Mouse (Mus musculus) heart, adult 2 months (tissue): ENCODE data around the gene Prr14. TPM values are rescaled to one million over a fixed set of nuclear protein-coding genes. Genes with fewer than 3 reads are reported as not detected.

ENCODE experiments used
- DNase-seq, 2 experiments: peaks; one replicate each; pipeline ENCODE4 v3.0.0; 2021
- H3K27ac ChIP-seq: fragments of 200-600 bp; 2 replicates; pipeline ENCODE4 v1.8.1; 2022
- H3K27me3 ChIP-seq: fragments of 200-500 bp; 2 replicates; pipeline ENCODE4 v1.6.1; 2012; ENCODE audit warnings: mild to moderate bottlenecking, low read length, inconsistent platforms, mixed read lengths; ENCODE audit not compliant: control insufficient read depth, insufficient read depth
- H3K36me3 ChIP-seq: fragments of 200-500 bp; 2 replicates; pipeline ENCODE4 v1.6.1; 2012; ENCODE audit warnings: low read length, inconsistent platforms; ENCODE audit not compliant: control insufficient read depth, insufficient read depth
- H3K4me1 ChIP-seq: fragments of 200-500 bp; 2 replicates; pipeline ENCODE4 v1.6.1; 2011; ENCODE audit warnings: low read length; ENCODE audit not compliant: control insufficient read depth, insufficient read depth
- H3K4me3 ChIP-seq: fragments of 200-600 bp; 2 replicates; pipeline ENCODE4 v1.8.1; 2022
- H3K79me2 ChIP-seq: fragments of 200-500 bp; replicated peaks from 2 replicates; pipeline ENCODE4 v1.6.1; 2012; ENCODE audit warnings: mild to moderate bottlenecking, inconsistent platforms, low read length, moderate library complexity, mixed read lengths; ENCODE audit not compliant: control insufficient read depth, insufficient read depth
- H3K9ac ChIP-seq: fragments of 200-500 bp; 2 replicates; pipeline ENCODE4 v1.6.1; 2012; ENCODE audit warnings: low read depth, mild to moderate bottlenecking, control low read depth, inconsistent platforms, low read length, mixed read lengths
- CTCF ChIP-seq: fragments of 200-600 bp; IDR thresholded peaks from 2 replicates; pipeline ENCODE4 v1.8.1; 2022; ENCODE audit warnings: antibody characterized with exemption, mild to moderate bottlenecking, moderate library complexity
- EP300 ChIP-seq: fragments of 200-500 bp; IDR thresholded peaks from 2 replicates; pipeline ENCODE4 v1.6.1; 2011; ENCODE audit warnings: low read depth, low read length, control low read depth; ENCODE audit not compliant: insufficient read depth
- POLR2A ChIP-seq: fragments of 200-500 bp; IDR thresholded peaks from 2 replicates; pipeline ENCODE4 v1.6.1; 2011; ENCODE audit warnings: mild to moderate bottlenecking, low read depth, low read length, control low read depth; ENCODE audit not compliant: insufficient read depth
- WGBS: fragments of 180-500 bp; shearing (Covaris S2); methylation state at CpG from one replicate; pipeline ENCODE4 v1.1.7; 2018; 5-methylcytosine and 5-hydroxymethylcytosine counted together
- intact Hi-C: fragments of 180-260 bp; cut with DNase I; formaldehyde crosslinking; loops from one replicate; pipeline ENCODE4 v1.15.1; 2025
- polyA plus RNA-seq: library from polyadenylated mRNA; depleted of rRNA; stranded (reverse); fragments of >200 nt; gene quantifications from 2 replicates; pipeline ENCODE4 v1.2.3, GENCODE M21; 2012
- total RNA-seq, 2 experiments: library from RNA; stranded (reverse); gene quantifications; 2 replicates each; pipeline ENCODE4 v1.2.3; 2021

Gene Prr14
- total and polyA plus RNA-seq, 3 experiments: 23.1 to 45.6 (median 28.0) TPM

- Histone ChIP-seq H3K36me3 (peaks cover 11% of the 10 kb centered on the region), H3K27ac (peak overlapping the region; percentile 95), H3K9ac (peak overlapping the region; percentile 65), H3K27me3 (no peaks in the 10 kb centered on the region), H3K4me3 (peak overlapping the region; percentile 69), H3K4me1 (peaks cover 5% of the 10 kb centered on the region), H3K79me2 (peaks cover 2% of the 10 kb centered on the region; the same call in 1 of the 2 replicates)
- peak in 1 of 2 experiments; percentile 42 for DNase-seq
- intact Hi-C loops: loop anchor here (1.0 to 5.0 kb wide), 3 partner anchors 21 to 78 kb away; partner anchors contain the start of genes E430018J23Rik, Zfp688 and Zfp689
- WGBS: 8% methylated on average over 10 of the region's 10 CpGs
- TF ChIP-seq EP300 (no peak), POLR2A (no peak), CTCF (no peak)
Measured at GRCm38 (mm10) chr7:127470011-127470715, 10.8 kb downstream of the Prr14 start.

- TF ChIP-seq EP300 (peak; percentile 70), POLR2A (peak; percentile 75), CTCF (no peak)
- Histone ChIP-seq H3K4me3 (peak overlapping the region; percentile 69), H3K79me2 (peaks cover 2% of the 10 kb centered on the region; the same call in 1 of the 2 replicates), H3K4me1 (peaks cover 5% of the 10 kb centered on the region), H3K36me3 (peaks cover 11% of the 10 kb centered on the region), H3K27me3 (no peaks in the 10 kb centered on the region), H3K9ac (peak overlapping the region; percentile 90), H3K27ac (peak overlapping the region; percentile 95)
- DNase-seq: peak; percentile 88 to 95
- intact Hi-C loops: loop anchor here (1.0 to 5.0 kb wide), 3 partner anchors 22 to 79 kb away; partner anchors contain the start of genes E430018J23Rik, Zfp688 and Zfp689
- WGBS: under 1% methylated on average over 46 of the region's 46 CpGs
Measured at GRCm38 (mm10) chr7:127470743-127471645, 11.6 kb downstream of the Prr14 start.

GRCm38 (mm10) chr7:127471646-127472010 is 12.2 kb downstream of the Prr14 start:
- TF ChIP-seq CTCF: peak; percentile 40
- no peak for TF ChIP-seq EP300
- DNase-seq: peak in 1 of 2 experiments; percentile 78
- Histone ChIP-seq H3K27me3 (no peaks in the 10 kb centered on the region), H3K36me3 (peaks cover 12% of the 10 kb centered on the region), H3K9ac (peak overlapping the region; percentile 90), H3K4me3 (peak overlapping the region; percentile 69), H3K79me2 (peaks cover 2% of the 10 kb centered on the region; the same call in 1 of the 2 replicates), H3K27ac (peak overlapping the region; percentile 95), H3K4me1 (peaks cover 5% of the 10 kb centered on the region)
- WGBS: 1% methylated on average over 24 of the region's 25 CpGs
- intact Hi-C loops: loop anchor here (2.0 to 5.0 kb wide), 2 partner anchors 49 to 79 kb away; partner anchors contain the start of genes E430018J23Rik and Zfp688

DNA sequence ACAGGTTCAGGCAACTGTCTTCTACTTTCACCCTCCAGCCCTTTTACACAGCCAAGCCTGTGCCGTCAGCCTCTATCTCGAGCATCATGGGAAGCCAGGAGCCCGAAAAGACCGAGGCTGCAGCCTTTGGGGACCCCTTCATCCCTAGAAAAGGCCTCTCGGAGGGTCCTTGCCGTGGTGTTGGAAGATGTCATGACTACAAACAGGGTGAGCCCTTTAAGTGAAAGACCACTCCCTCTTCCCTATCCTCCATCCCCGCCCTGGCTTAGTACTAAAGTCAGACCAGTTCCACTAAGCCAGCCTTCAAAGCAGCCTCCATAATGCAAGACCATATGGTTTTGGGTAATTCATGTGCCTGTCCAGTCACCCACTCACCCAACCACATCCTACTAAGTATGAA is 12.6 kb downstream of the Prr14 start:
- H3K79me2 ChIP-seq: peaks cover 2% of the 10 kb centered on the region; the same call in 1 of the 2 replicates
- intact Hi-C loops: loop anchor here (5.0 kb wide), 1 partner anchor 80 kb away; the partner anchor contains the start of gene E430018J23Rik
- H3K9ac ChIP-seq: peak overlapping the region; percentile 90
- H3K27me3 ChIP-seq: no peaks in the 10 kb centered on the region
- no peak for DNase-seq
- H3K27ac ChIP-seq: peak overlapping the region; percentile 95
- peaks cover 16% of the 10 kb centered on the region for H3K36me3 ChIP-seq
- peaks cover 5% of the 10 kb centered on the region for H3K4me1 ChIP-seq
- H3K4me3 ChIP-seq: peak overlapping the region; percentile 69
- TF ChIP-seq CTCF: no peak
- TF ChIP-seq EP300: no peak
- TF ChIP-seq POLR2A: no peak
- WGBS: 2% methylated on average over 7 of the region's 7 CpGs

DNA sequence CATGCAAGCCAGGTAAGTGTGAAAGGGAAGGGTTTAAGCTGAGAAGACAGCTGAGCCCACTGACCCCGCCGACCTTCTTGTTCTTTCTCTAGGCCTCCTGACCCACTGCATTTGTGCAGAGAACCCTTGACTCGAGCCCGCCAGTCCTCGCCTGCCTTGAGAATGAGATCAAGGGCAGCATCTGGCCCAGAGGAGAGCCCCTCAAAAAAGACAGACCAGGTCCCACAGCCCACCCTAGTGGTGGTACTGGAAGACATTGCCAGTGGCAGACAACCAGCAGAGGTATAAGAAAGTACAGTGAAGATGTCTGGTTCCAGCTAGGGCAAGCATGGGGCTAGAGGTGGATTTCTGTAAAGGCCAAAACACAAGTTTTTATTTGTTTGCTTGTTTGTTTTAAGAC is 14.3 kb downstream of the Prr14 start:
- Histone ChIP-seq H3K79me2 (peaks cover 2% of the 10 kb centered on the region; the same call in 1 of the 2 replicates), H3K27me3 (no peaks in the 10 kb centered on the region), H3K4me1 (peaks cover 5% of the 10 kb centered on the region), H3K36me3 (peaks cover 15% of the 10 kb centered on the region), H3K9ac (no peak overlapping the region), H3K4me3 (no peak overlapping the region), H3K27ac (no peak overlapping the region)
- 89% methylated on average over 5 of the region's 5 CpGs for WGBS
- DNase-seq: no peak
- peak; percentile 24 for TF ChIP-seq CTCF
- no peak for TF ChIP-seq POLR2A
- intact Hi-C loops: loop anchor here (5.0 kb wide), 1 partner anchor 81 kb away; the partner anchor contains the start of gene E430018J23Rik
